Mouse (Mus musculus): ENCODE data around the gene Abcg8. TPM values are rescaled to one million over a fixed set of nuclear protein-coding genes. Genes with fewer than 3 reads are reported as not detected.

Abcg8 gene
- polyA plus RNA-seq, 1 experiment from 2014 or later = 0.08 TPM

- H3K9ac ChIP-seq (ENCODE audit: low read depth, low read length) = no peak overlapping the region
- WGBS = 37% methylated on average over 3 of the region's 3 CpGs
- no peak for ATAC-seq
- H3K4me2 ChIP-seq (ENCODE audit: low read length) = no peak overlapping the region
- no peaks in the 10 kb centered on the region; the same call in 1 of the 2 replicates for H3K4me1 ChIP-seq (ENCODE audit: control insufficient read depth, insufficient read depth, low read length)
- H3K36me3 ChIP-seq (ENCODE audit: control insufficient read depth, insufficient read depth, low read length) = no peaks in the 10 kb centered on the region
- H3K27me3 ChIP-seq (ENCODE audit: control insufficient read depth, insufficient read depth, low read depth, low read length) = no peaks in the 10 kb centered on the region
- no peaks in the 10 kb centered on the region for H3K9me3 ChIP-seq (replicated peaks; ENCODE audit: control insufficient read depth, low read length, poor library complexity, severe bottlenecking)
- H3K27ac ChIP-seq (ENCODE audit: low read length) = no peak overlapping the region
- H3K4me3 ChIP-seq (ENCODE audit: low read depth, low read length) = no peak overlapping the region
These were observed 34.2 kb upstream of the Abcg8 start for GRCm38 (mm10) chr17:84641893-84642292.

GRCm38 (mm10) chr17:84642324-84642723 is 33.8 kb upstream of the Abcg8 start:
- WGBS = 90% methylated on average over 9 of the region's 9 CpGs
- H3K36me3 ChIP-seq (ENCODE audit: control insufficient read depth, insufficient read depth, low read length) = no peaks in the 10 kb centered on the region
- H3K9ac ChIP-seq (ENCODE audit: low read depth, low read length) = no peak overlapping the region
- H3K4me1 ChIP-seq (ENCODE audit: control insufficient read depth, insufficient read depth, low read length) = no peaks in the 10 kb centered on the region; the same call in 1 of the 2 replicates
- no peak overlapping the region for H3K4me2 ChIP-seq (ENCODE audit: low read length)
- H3K27ac ChIP-seq (ENCODE audit: low read length) = no peak overlapping the region
- no peaks in the 10 kb centered on the region for H3K9me3 ChIP-seq (replicated peaks; ENCODE audit: control insufficient read depth, low read length, poor library complexity, severe bottlenecking)
- no peaks in the 10 kb centered on the region for H3K27me3 ChIP-seq (ENCODE audit: control insufficient read depth, insufficient read depth, low read depth, low read length)
- no peak overlapping the region for H3K4me3 ChIP-seq (ENCODE audit: low read depth, low read length)
- ATAC-seq = no peak

GRCm38 (mm10) chr17:84644292-84645050 is 31.6 kb upstream of the Abcg8 start:
- peak overlapping the region; percentile 34; the same call in 1 of the 2 replicates for H3K27ac ChIP-seq (ENCODE audit: low read length)
- no peak overlapping the region for H3K4me2 ChIP-seq (ENCODE audit: low read length)
- no peak overlapping the region for H3K9ac ChIP-seq (ENCODE audit: low read depth, low read length)
- no peaks in the 10 kb centered on the region for H3K9me3 ChIP-seq (replicated peaks; ENCODE audit: control insufficient read depth, low read length, poor library complexity, severe bottlenecking)
- H3K36me3 ChIP-seq (ENCODE audit: control insufficient read depth, insufficient read depth, low read length) = no peaks in the 10 kb centered on the region
- WGBS = 46% methylated on average over 16 of the region's 16 CpGs
- ATAC-seq = no peak
- H3K4me3 ChIP-seq (ENCODE audit: low read depth, low read length) = no peak overlapping the region
- no peaks in the 10 kb centered on the region; the same call in 1 of the 2 replicates for H3K4me1 ChIP-seq (ENCODE audit: control insufficient read depth, insufficient read depth, low read length)
- no peaks in the 10 kb centered on the region for H3K27me3 ChIP-seq (ENCODE audit: control insufficient read depth, insufficient read depth, low read depth, low read length)

GRCm38 (mm10) chr17:84645119-84645518 is 31.0 kb upstream of the Abcg8 start:
- Histone ChIP-seq H3K9me3 (replicated peaks; ENCODE audit: control insufficient read depth, low read length, poor library complexity, severe bottlenecking) (no peaks in the 10 kb centered on the region), H3K9ac (ENCODE audit: low read depth, low read length) (no peak overlapping the region), H3K27ac (ENCODE audit: low read length) (no peak overlapping the region), H3K36me3 (ENCODE audit: control insufficient read depth, insufficient read depth, low read length) (no peaks in the 10 kb centered on the region), H3K4me2 (ENCODE audit: low read length) (no peak overlapping the region), H3K27me3 (ENCODE audit: control insufficient read depth, insufficient read depth, low read depth, low read length) (no peaks in the 10 kb centered on the region), H3K4me1 (ENCODE audit: control insufficient read depth, insufficient read depth, low read length) (no peaks in the 10 kb centered on the region; the same call in 1 of the 2 replicates), H3K4me3 (ENCODE audit: low read depth, low read length) (no peak overlapping the region)
- 34% methylated on average over 9 of the region's 9 CpGs for WGBS
- ATAC-seq = 0 out of 2 replicates have a peak, but pooled peaks have one; percentile 39

GRCm38 (mm10) chr17:84645894-84646293 is 30.2 kb upstream of the Abcg8 start:
- no peaks in the 10 kb centered on the region; the same call in 1 of the 2 replicates for H3K4me1 ChIP-seq (ENCODE audit: control insufficient read depth, insufficient read depth, low read length)
- WGBS = 40% methylated on average over 2 of the region's 7 CpGs
- H3K9ac ChIP-seq (ENCODE audit: low read depth, low read length) = no peak overlapping the region
- no peak overlapping the region for H3K4me2 ChIP-seq (ENCODE audit: low read length)
- no peaks in the 10 kb centered on the region for H3K9me3 ChIP-seq (replicated peaks; ENCODE audit: control insufficient read depth, low read length, poor library complexity, severe bottlenecking)
- H3K27ac ChIP-seq (ENCODE audit: low read length) = no peak overlapping the region
- no peaks in the 10 kb centered on the region for H3K27me3 ChIP-seq (ENCODE audit: control insufficient read depth, insufficient read depth, low read depth, low read length)
- H3K4me3 ChIP-seq (ENCODE audit: low read depth, low read length) = no peak overlapping the region
- ATAC-seq = no peak
- no peaks in the 10 kb centered on the region for H3K36me3 ChIP-seq (ENCODE audit: control insufficient read depth, insufficient read depth, low read length)

- ATAC-seq = no peak
- Histone ChIP-seq H3K36me3 (ENCODE audit: control insufficient read depth, insufficient read depth, low read length) (no peaks in the 10 kb centered on the region), H3K27ac (ENCODE audit: low read length) (no peak overlapping the region), H3K4me2 (ENCODE audit: low read length) (no peak overlapping the region), H3K9ac (ENCODE audit: low read depth, low read length) (no peak overlapping the region), H3K4me3 (ENCODE audit: low read depth, low read length) (no peak overlapping the region), H3K4me1 (ENCODE audit: control insufficient read depth, insufficient read depth, low read length) (no peaks in the 10 kb centered on the region; the same call in 1 of the 2 replicates), H3K9me3 (replicated peaks; ENCODE audit: control insufficient read depth, low read length, poor library complexity, severe bottlenecking) (no peaks in the 10 kb centered on the region), H3K27me3 (ENCODE audit: control insufficient read depth, insufficient read depth, low read depth, low read length) (no peaks in the 10 kb centered on the region)
- 64% methylated on average over 2 of the region's 2 CpGs for WGBS
These were observed 29.6 kb upstream of the Abcg8 start for GRCm38 (mm10) chr17:84646477-84646876.

GRCm38 (mm10) chr17:84647630-84648029 is 28.5 kb upstream of the Abcg8 start:
- no peak overlapping the region for H3K27ac ChIP-seq (ENCODE audit: low read length)
- no peaks in the 10 kb centered on the region for H3K36me3 ChIP-seq (ENCODE audit: control insufficient read depth, insufficient read depth, low read length)
- H3K4me2 ChIP-seq (ENCODE audit: low read length) = no peak overlapping the region
- H3K4me1 ChIP-seq (ENCODE audit: control insufficient read depth, insufficient read depth, low read length) = no peaks in the 10 kb centered on the region; the same call in 1 of the 2 replicates
- 87% methylated on average over 4 of the region's 4 CpGs for WGBS
- ATAC-seq = no peak
- H3K9me3 ChIP-seq (replicated peaks; ENCODE audit: control insufficient read depth, low read length, poor library complexity, severe bottlenecking) = no peaks in the 10 kb centered on the region
- no peak overlapping the region for H3K4me3 ChIP-seq (ENCODE audit: low read depth, low read length)
- H3K9ac ChIP-seq (ENCODE audit: low read depth, low read length) = no peak overlapping the region
- no peaks in the 10 kb centered on the region for H3K27me3 ChIP-seq (ENCODE audit: control insufficient read depth, insufficient read depth, low read depth, low read length)

- H3K27me3 ChIP-seq (ENCODE audit: control insufficient read depth, insufficient read depth, low read depth, low read length) = no peaks in the 10 kb centered on the region
- no peaks in the 10 kb centered on the region for H3K4me1 ChIP-seq (ENCODE audit: control insufficient read depth, insufficient read depth, low read length)
- ATAC-seq = no peak
- H3K4me2 ChIP-seq (ENCODE audit: low read length) = no peak overlapping the region
- no peaks in the 10 kb centered on the region for H3K36me3 ChIP-seq (ENCODE audit: control insufficient read depth, insufficient read depth, low read length)
- WGBS = 93% methylated on average over 9 of the region's 9 CpGs
- H3K4me3 ChIP-seq (ENCODE audit: low read depth, low read length) = no peak overlapping the region
- H3K27ac ChIP-seq (ENCODE audit: low read length) = no peak overlapping the region
- no peaks in the 10 kb centered on the region for H3K9me3 ChIP-seq (replicated peaks; ENCODE audit: control insufficient read depth, low read length, poor library complexity, severe bottlenecking)
- H3K9ac ChIP-seq (ENCODE audit: low read depth, low read length) = no peak overlapping the region
These were observed 25.6 kb upstream of the Abcg8 start for GRCm38 (mm10) chr17:84650302-84651017.

- Histone ChIP-seq H3K4me3 (ENCODE audit: low read depth, low read length) (no peak overlapping the region), H3K4me2 (ENCODE audit: low read length) (no peak overlapping the region), H3K9ac (ENCODE audit: low read depth, low read length) (no peak overlapping the region), H3K9me3 (replicated peaks; ENCODE audit: control insufficient read depth, low read length, poor library complexity, severe bottlenecking) (no peaks in the 10 kb centered on the region), H3K36me3 (ENCODE audit: control insufficient read depth, insufficient read depth, low read length) (no peaks in the 10 kb centered on the region), H3K27ac (ENCODE audit: low read length) (no peak overlapping the region), H3K4me1 (ENCODE audit: control insufficient read depth, insufficient read depth, low read length) (peaks cover 15% of the 10 kb centered on the region), H3K27me3 (ENCODE audit: control insufficient read depth, insufficient read depth, low read depth, low read length) (no peaks in the 10 kb centered on the region)
- 92% methylated on average over 9 of the region's 9 CpGs for whole genome bisulfite sequencing
- ATAC-seq = no peak
These were observed 22.6 kb upstream of the Abcg8 start for GRCm38 (mm10) chr17:84653544-84653943.
